In the genomic region with DNA sequence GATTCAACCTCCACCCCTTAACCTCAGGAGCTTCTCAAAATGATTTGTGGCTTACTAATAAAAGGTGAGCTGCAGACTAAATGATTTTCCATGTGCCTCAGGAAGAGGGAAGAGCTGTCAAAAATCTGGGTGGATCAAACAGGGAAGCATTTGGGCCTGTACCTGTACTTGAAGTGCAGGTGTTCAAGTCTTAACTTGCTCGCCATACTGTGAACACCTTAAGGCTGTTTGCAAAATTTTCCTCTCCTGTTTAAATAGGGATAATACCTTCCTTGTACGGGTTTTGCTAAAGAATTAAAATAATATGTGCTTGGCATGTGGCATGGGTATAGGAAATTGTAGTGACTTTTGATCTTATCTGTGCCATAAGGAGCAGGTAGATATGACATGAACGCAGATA, we compare ENCODE assay signal across 29 mouse cellular contexts.
"Had no signal": no experiment of that assay in that cellular context is flagged by ENCODE, and none has a peak within 500 bp of the region (broad histone marks: within the 10 kb centered on the region; RNA-seq: fewer than 3 reads in every experiment).

No protein-coding gene starts in this region.

- H3K27me3 ChIP-seq: embryonic facial prominence, embryonic 12.5 days; embryonic facial prominence, embryonic 13.5 days; embryonic facial prominence, embryonic 15.5 days; forebrain, embryonic 13.5 days; forebrain, embryonic 15.5 days had no signal

- H3K36me3 ChIP-seq: embryonic facial prominence, embryonic 12.5 days; embryonic facial prominence, embryonic 13.5 days; embryonic facial prominence, embryonic 15.5 days; forebrain, embryonic 10.5 days; forebrain, embryonic 12.5 days; forebrain, embryonic 15.5 days; heart, embryonic 10.5 days had no signal

- H3K27ac ChIP-seq: embryonic facial prominence, embryonic 12.5 days; embryonic facial prominence, embryonic 13.5 days; embryonic facial prominence, embryonic 15.5 days; forebrain, embryonic 10.5 days; forebrain, embryonic 12.5 days; forebrain, embryonic 13.5 days; forebrain, embryonic 15.5 days; gastrocnemius, adult 2 months; heart, adult 2 months; heart, embryonic 10.5 days had no signal

- DNase-seq: cerebellum, adult 2 months; cerebellum, adult 8-10 months; cerebellum, adult 9-10 months; cerebellum, adult 9-11 months; cerebellum, postnatal 10 days; cerebellum, postnatal 14 days; cerebellum, postnatal 25 days; cerebellum, postnatal 36 days; embryo, embryonic 11 days; forebrain, postnatal 0 days; gastrocnemius, adult 2 months; gastrocnemius, postnatal 10 days; gastrocnemius, postnatal 14 days; gastrocnemius, postnatal 25 days; gastrocnemius, postnatal 36 days; heart, adult 11 months; heart, adult 18-20 months; heart, adult 2 months had no signal

- H3K4me1 ChIP-seq: embryonic facial prominence, embryonic 12.5 days; embryonic facial prominence, embryonic 13.5 days; embryonic facial prominence, embryonic 15.5 days; forebrain, embryonic 12.5 days; forebrain, embryonic 13.5 days; forebrain, embryonic 15.5 days; heart, embryonic 10.5 days had no signal

- H3K4me2 ChIP-seq: embryonic facial prominence, embryonic 12.5 days; embryonic facial prominence, embryonic 13.5 days; embryonic facial prominence, embryonic 15.5 days; forebrain, embryonic 12.5 days; forebrain, embryonic 13.5 days; forebrain, embryonic 15.5 days had no signal

- H3K9me3 ChIP-seq: embryonic facial prominence, embryonic 12.5 days; embryonic facial prominence, embryonic 13.5 days; embryonic facial prominence, embryonic 15.5 days; forebrain, embryonic 10.5 days; forebrain, embryonic 12.5 days; forebrain, embryonic 13.5 days; forebrain, embryonic 15.5 days; heart, embryonic 10.5 days had no signal

- H3K9ac ChIP-seq: embryonic facial prominence, embryonic 12.5 days; embryonic facial prominence, embryonic 13.5 days; embryonic facial prominence, embryonic 15.5 days; forebrain, embryonic 12.5 days; forebrain, embryonic 13.5 days; forebrain, embryonic 15.5 days; forebrain, postnatal 0 days had no signal

- H3K4me3 ChIP-seq: embryonic facial prominence, embryonic 12.5 days; embryonic facial prominence, embryonic 13.5 days; embryonic facial prominence, embryonic 15.5 days; erythroblast, embryonic 14.5 days; forebrain, embryonic 10.5 days; forebrain, embryonic 12.5 days; forebrain, embryonic 13.5 days; forebrain, embryonic 15.5 days; gastrocnemius, adult 2 months; heart, adult 2 months; heart, embryonic 10.5 days had no signal

- ATAC-seq: forebrain, embryonic 13.5 days; forebrain, embryonic 14.5 days; forebrain, embryonic 15.5 days; forebrain, embryonic 16.5 days; forebrain, postnatal 0 days had no signal
